Mouse (Mus musculus) erythroblast, embryonic 14.5 days (primary cell): ENCODE measurements around the gene Ercc5.

Source experiments
- GATA1 ChIP-seq: IDR thresholded peaks from 2 replicates; pipeline ENCODE4 v1.6.1; 2012; ENCODE audit warnings: low read length, inconsistent platforms, mixed read lengths
- TAL1 ChIP-seq: IDR thresholded peaks from 3 replicates; pipeline ENCODE4 v1.6.1; 2012; ENCODE audit warnings: low read length, inconsistent platforms, mixed read lengths

GRCm38 (mm10) chr1:44218876-44219275 lies 71.3 kb downstream of the Ercc5 start, which contains the start of gene Mettl21e:
- TF ChIP-seq GATA1 (no peak), TAL1 (no peak)
